Mouse (Mus musculus) adrenal gland, postnatal 0 days (tissue): ENCODE measurements around the gene Hist1h4d. TPM values are rescaled to one million over a fixed set of nuclear protein-coding genes. Genes with fewer than 3 reads are reported as not detected.

Experiments used
- polyA plus RNA-seq: library from polyadenylated mRNA; unstranded; fragments of >200 nt; fragmentation: Nextera tagmentation; extraction: Ambion mirVana; gene quantifications from 2 replicates; pipeline ENCODE4 v1.2.1, GENCODE M21; 2015

Hist1h4d gene
- polyA plus RNA-seq: 48.4 and 56.4 TPM in 2 replicates

DNA sequence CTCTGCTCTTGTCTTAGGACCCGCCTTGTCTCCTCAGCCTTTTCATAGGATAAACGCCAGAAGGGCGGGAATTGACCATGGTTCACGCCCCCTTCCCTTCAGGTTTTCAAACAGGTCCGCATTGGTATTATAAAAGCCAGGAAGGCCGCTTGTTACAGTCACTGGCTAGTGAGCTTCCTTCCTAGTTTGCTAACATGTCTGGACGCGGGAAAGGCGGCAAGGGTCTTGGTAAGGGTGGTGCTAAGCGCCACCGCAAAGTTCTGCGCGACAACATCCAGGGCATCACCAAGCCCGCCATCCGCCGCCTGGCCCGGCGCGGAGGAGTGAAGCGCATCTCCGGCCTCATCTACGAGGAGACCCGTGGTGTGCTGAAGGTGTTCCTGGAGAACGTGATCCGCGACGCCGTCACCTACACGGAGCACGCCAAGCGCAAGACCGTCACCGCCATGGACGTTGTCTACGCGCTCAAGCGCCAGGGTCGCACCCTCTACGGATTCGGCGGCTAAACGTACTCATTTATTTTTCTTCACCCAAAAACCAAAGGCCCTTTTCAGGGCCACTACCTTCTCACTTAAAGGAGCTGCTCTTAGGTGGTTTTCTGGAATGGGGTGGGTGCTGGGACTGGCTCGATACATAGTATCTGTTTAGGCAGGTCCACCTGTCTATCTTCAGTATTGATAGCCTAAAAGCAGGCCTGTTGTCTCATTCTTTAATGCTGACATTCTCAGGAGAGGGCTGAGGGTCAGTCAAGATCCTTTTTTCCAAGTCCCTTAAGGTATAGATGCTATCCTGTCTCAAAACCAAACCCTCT lies at the start of gene Hist1h4d:
Gene Hist1h4d, plus strand, starts transcription at position 191 of the 811 bp plus-strand sequence.

DNA sequence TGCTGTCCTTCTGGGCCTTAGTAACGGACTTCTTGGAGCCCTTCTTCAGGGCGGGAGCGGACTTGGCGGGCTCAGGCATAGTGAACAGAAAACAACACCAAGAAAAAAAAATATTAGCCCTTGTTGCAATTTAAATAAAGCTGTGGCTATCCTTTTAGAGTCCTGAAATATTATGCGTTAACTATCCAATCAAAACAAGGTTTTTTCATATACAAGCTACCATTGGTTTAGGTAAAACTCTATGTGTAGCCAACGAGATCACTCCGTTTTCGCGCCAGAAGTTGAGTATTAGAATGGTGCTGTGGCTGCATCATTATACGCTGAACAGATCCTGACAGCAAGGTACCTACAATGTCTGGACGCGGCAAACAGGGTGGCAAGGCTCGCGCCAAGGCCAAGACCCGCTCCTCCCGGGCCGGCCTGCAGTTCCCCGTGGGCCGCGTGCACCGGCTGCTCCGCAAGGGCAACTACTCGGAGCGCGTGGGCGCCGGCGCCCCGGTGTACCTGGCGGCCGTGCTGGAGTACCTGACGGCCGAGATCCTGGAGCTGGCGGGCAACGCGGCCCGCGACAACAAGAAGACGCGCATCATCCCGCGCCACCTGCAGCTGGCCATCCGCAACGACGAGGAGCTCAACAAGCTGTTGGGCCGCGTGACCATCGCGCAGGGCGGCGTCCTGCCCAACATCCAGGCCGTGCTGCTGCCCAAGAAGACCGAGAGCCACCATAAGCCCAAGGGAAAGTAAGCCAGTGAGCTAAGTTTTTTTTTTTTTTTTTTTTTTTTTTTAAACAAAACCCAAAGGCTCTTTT lies 47.6 kb upstream of the Hist1h4d start, which contains the start of gene Hist1h2af:
Gene Hist1h2af, plus strand, starts transcription at position 347 of the 808 bp plus-strand sequence.

DNA sequence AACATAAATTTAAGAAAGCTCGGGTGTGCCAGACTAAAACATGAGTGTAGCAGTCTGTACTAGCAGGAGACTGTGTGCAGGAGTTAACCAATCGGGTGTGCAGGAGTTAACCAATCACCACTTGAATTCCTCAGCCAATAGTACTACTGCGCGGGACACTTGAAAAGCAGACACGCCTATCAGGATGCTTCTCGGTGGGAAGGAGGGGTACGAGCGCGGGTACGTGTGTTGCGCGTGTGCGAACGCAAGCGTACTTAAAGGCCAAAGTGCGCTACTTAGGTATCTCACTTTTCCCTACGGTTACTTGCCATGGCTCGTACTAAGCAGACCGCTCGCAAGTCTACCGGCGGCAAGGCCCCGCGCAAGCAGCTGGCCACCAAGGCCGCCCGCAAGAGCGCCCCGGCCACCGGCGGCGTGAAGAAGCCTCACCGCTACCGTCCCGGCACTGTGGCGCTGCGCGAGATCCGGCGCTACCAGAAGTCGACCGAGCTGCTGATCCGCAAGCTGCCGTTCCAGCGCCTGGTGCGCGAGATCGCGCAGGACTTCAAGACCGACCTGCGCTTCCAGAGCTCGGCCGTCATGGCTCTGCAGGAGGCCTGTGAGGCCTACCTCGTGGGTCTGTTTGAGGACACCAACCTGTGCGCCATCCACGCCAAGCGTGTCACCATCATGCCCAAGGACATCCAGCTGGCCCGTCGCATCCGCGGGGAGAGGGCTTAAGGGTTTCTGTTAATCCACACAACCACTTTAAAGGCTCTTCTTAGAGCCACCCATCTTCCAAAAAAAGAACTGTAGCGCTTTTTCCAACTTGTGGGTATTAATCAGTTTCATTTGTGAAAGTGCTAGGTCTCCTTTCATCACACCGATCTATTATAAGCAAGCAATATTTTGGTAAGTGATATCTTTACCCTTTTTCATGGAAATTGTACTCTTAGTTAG lies 46.0 kb upstream of the Hist1h4d start, which contains the start of gene Hist1h3g:
Gene Hist1h3g, plus strand, starts transcription at position 286 of the 939 bp plus-strand sequence.

DNA sequence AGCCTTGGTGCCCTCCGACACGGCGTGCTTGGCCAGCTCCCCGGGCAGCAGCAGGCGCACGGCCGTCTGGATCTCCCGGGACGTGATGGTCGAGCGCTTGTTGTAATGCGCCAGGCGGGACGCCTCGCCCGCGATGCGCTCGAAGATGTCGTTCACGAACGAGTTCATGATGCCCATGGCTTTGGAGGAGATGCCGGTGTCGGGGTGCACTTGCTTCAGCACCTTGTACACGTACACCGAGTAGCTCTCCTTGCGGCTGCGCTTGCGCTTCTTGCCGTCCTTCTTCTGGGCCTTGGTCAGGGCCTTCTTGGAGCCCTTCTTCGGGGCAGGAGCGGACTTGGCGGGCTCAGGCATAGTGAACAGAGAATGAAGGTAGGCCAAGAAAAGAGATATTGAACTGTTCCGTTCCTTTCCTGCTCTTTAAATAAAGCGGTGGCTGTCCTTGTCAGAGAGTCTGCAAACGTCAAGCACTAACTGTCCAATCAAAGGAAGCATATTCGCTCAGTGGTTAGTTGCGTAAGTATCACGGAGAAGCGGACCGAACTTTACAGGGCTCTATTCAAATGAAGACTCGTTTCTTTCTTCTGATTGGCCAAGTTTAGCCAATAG lies 38.3 kb upstream of the Hist1h4d start, which contains the start of gene Hist1h2bh:
Gene Hist1h2bh, minus strand, starts transcription at position 394 of the 609 bp plus-strand sequence.

DNA sequence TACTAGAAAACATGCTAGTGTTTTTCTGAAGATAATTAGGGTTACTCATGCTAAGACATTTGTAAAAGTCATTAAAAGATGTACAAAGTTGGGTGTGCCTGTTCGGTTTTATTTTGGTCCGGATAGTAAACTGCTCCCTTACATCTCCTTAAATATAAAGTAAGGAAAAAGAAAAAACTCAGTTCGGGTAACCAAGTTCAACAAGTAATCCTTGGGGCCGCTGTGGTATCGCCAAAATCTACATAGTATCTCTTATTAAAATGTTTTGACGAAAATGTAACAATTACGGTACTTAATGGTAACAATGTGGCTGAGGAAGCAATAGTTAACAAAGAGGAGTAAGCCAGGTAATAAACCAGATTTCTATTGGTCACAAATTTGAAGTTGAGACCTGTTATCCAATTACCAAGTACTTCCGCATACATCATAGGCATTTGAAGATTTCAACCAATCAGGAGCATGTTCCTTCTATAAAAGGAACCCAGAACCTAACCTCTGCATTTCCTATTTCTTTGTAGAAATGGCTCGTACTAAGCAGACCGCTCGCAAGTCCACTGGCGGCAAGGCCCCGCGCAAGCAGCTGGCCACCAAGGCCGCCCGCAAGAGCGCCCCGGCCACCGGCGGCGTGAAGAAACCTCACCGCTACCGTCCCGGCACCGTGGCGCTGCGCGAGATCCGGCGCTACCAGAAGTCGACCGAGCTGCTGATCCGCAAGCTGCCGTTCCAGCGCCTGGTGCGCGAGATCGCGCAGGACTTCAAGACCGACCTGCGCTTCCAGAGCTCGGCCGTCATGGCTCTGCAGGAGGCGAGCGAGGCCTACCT lies 37.2 kb upstream of the Hist1h4d start, which contains the start of gene Hist1h3f:
Gene Hist1h3f, plus strand, starts transcription at position 88 of the 822 bp plus-strand sequence.

DNA sequence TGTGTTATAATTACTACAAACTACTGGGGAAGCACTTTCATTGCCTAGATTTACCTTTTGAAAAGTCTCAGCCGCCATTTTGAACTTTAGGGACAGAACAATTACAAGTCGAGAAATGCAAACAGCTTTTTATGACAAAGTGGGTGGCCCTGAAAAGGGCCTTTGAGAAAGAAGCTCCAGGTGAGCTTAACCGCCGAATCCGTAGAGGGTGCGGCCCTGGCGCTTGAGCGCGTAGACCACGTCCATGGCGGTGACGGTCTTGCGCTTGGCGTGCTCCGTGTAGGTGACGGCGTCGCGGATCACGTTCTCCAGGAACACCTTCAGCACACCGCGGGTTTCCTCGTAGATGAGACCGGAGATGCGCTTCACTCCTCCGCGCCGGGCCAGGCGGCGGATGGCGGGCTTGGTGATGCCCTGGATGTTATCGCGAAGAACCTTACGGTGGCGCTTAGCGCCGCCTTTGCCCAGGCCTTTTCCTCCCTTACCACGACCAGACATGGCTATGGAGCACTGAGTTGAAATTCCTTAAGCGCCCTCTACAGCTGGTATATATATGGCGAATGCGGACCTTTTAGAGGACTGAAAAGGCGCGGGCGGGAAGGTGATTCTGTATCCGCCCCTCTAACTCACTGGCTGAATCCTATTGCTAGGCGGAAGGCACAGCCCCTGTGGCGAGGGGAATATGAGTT lies 30.1 kb upstream of the Hist1h4d start, which contains the start of gene Hist1h4f:
Gene Hist1h4f, minus strand, starts transcription at position 503 of the 689 bp plus-strand sequence.

DNA sequence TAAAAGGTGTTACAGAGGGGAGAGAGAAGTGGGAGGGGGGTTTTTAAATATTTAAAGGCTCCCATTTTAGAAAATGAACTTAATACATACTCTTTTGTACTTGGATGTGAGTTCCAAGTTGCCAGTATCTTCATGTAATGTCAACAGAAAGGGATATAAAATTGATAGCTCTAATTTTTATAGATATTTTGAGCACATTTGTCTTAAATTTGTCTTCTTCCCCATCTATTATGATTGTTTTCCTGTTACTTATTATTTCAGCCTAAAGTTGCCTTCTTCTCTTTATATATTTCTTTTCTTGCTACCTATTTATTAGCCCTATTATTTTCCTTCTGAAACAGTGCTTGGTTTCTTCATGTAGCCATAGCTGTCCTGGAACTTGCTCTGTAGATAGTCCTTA lies 28.4 kb upstream of the Hist1h4d start, which contains the start of gene Hist1h1d:
Gene Hist1h1d, plus strand, starts transcription at position 301 of the 400 bp plus-strand sequence.

DNA sequence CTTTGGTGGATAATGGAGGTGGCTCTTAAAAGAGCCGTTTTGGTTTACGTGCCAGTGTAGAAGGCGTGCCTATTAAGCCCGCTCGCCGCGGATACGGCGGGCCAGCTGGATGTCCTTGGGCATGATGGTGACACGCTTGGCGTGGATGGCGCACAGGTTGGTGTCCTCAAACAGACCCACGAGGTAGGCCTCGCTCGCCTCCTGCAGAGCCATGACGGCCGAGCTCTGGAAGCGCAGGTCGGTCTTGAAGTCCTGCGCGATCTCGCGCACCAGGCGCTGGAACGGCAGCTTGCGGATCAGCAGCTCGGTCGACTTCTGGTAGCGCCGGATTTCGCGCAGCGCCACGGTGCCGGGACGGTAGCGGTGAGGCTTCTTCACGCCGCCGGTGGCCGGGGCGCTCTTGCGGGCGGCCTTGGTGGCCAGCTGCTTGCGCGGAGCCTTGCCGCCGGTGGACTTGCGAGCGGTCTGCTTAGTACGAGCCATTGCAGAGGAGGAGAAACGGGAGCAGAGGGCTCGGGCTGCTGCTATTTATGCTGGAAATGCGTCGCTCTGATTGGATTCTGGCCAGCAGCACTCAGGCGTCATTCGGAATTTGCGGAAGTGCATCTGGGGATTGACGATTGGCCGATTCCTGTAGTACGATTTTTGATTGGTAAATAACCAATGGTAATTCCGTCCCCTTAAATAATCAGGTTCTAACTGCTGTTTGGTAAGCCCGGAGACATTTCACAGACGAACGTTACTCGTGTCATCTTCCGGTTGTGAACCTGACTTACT lies 19.3 kb upstream of the Hist1h4d start, which contains the start of gene Hist1h3e:
Gene Hist1h3e, minus strand, starts transcription at position 487 of the 777 bp plus-strand sequence.

DNA sequence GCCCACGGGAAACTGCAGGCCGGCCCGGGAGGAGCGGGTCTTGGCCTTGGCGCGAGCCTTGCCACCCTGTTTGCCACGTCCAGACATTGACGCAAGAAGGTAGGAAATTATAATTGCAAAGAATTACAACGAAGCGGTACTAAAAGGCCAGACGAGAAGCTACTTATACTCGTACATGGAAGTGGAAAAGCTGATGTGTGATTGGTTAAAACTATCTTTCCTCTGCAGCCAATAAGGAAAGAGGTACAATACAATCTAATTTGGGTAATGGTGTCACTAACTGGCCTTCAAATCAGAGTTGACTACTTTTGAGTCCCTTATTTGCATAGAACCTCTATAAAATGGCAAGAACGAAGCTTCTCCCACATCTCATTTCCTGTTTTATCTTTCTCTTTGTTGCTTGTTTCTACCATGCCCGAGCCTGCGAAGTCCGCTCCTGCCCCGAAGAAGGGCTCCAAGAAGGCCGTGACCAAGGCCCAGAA lies 10.3 kb upstream of the Hist1h4d start, which contains the start of the genes Hist1h2ae and Hist1h2bg:
Gene Hist1h2ae, minus strand, starts transcription at position 199 of the 482 bp plus-strand sequence.
Gene Hist1h2bg, plus strand, starts transcription at position 375 of the 482 bp plus-strand sequence.

DNA sequence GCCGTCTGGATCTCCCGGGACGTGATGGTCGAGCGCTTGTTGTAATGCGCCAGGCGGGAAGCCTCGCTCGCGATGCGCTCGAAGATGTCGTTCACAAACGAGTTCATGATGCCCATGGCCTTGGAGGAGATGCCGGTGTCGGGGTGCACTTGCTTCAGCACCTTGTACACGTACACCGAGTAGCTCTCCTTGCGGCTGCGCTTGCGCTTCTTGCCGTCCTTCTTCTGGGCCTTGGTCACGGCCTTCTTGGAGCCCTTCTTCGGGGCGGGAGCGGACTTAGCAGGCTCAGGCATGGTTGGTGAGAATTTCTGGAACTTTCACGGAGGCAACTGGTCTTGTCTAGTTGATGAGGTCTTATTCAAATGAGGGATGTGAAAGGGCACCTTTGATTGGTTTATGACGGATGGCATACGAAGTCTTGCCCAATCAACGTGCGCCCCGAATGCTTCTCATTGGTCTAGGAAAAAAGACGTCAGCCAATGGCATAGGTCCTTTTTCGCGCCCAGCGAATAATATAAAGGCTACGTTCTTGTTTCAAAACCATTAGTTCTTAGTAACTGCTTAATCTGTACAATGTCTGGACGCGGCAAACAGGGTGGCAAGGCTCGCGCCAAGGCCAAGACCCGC lies 7.4 kb upstream of the Hist1h4d start, which contains the start of the genes Hist1h2bf and Hist1h2ad:
Gene Hist1h2bf, minus strand, starts transcription at position 299 of the 627 bp plus-strand sequence.
Gene Hist1h2ad, plus strand, starts transcription at position 484 of the 627 bp plus-strand sequence.

DNA sequence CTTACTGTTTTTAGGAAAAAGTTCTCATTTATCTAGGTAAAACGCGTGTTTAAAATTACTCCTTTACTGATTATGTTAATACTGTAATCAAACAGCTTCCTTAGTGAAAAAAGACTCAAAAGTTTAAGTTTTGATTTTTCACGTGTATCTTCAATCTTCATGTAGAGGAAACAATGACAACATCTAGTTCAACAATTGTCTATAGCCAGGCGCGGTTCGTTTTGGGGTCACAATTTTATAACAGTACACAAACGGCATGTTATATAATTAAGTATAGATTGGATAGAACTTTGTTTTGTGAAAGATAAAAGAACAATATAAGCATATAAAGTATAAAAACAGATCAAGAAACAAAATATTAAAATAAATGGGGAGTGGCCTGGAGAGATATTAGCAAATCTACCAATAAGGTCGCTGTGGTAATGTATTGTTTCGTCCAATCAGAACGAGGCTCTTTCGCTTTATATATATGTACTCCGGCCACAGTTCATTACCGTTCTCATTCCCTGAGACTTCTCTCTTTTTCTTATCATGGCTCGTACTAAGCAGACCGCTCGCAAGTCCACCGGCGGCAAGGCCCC lies 6.0 kb upstream of the Hist1h4d start, which contains the start of gene Hist1h3d:
Gene Hist1h3d, plus strand, starts transcription at position 493 of the 581 bp plus-strand sequence.

DNA sequence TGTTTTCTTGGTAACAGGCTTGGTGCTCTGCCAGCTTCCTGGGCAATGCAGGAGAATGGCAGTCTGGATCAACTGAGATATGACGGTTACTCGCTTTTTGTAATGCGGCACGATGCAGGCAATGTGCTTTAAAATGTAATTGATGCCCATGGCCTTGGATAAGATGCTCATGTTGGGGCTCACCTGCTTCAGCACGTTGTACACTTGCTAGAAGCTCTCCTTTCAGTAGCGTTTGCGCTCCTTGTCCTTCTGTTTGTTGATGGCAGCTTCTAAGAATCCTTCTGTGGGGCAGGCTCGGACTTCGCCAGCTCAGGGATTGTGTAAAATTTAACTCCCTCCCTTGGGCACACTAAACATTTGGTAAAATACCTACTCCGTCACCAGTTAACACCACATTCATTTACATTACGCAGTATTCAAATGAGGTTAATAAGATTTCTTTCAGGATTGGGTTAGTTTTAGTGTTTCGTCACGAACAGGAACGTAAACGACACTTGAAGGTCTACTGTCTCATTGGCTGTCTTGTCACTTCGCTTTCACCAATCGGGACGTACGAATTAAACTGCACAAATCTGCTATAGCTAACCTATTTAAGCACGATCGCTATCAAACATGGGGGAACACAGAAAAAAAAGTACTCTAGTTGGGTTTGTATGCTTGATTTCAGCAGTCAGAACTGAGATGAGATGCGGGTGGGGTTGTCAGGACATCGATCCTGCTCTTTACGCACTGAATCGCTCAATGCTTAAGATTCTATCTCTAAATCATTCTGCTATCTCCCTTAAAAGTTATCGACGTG lies 39.5 kb downstream of the Hist1h4d start, which contains the start of gene Hist1h2be:
Gene Hist1h2be, minus strand, starts transcription at position 392 of the 799 bp plus-strand sequence.

DNA sequence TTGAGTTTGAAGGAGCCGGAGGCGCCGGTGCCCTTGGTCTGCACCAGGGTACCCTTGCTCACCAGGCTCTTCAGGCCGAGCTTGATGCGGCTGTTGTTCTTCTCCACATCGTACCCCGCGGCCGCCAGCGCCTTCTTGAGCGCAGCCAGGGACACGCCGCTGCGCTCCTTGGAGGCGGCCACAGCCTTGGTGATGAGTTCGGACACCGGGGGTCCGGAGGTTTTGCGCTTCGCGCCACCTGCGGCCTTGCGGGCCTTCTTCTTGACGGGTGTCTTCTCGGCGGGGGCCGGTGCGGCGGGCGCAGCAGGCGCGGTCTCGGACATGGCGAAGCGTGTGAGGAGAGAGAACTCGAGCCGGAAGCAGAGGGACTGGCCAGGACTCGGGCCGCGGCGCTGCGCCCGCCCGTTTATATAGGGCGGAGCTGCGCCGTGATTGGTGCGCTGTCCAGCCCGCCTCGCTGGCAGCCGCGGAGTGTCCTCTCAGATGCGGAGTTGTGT lies 40.8 kb downstream of the Hist1h4d start, which contains the start of gene Hist1h1e:
Gene Hist1h1e, minus strand, starts transcription at position 384 of the 497 bp plus-strand sequence.

